Mouse (Mus musculus) fibroblast of lung, adult 2 months (primary cell): Measurements from ENCODE around the gene Ttc39b.
"Not testable (repeated sequence)": the region's sequence is repeated elsewhere in the genome, so short reads cannot be mapped to it uniquely, and the experiment has no call there.

Experiments used
- DNase-seq: peaks from one replicate; pipeline ENCODE4 v3.0.0-alpha.2; 2011; ENCODE audit warnings: low read depth

Gene Ttc39b

GRCm38 (mm10) chr4:83273616-83274050, 50.4 kb downstream of the Ttc39b start:
- no peak for DNase-seq

- DNase-seq, result no peak
Measured at GRCm38 (mm10) chr4:83272917-83273615, 51.0 kb downstream of the Ttc39b start.

GRCm38 (mm10) chr4:83270481-83270880, 53.6 kb downstream of the Ttc39b start:
- no peak for DNase-seq

- DNase-seq, result peak; percentile 33
Measured at GRCm38 (mm10) chr4:83269614-83270013, 54.4 kb downstream of the Ttc39b start.

GRCm38 (mm10) chr4:83265926-83266692, 57.9 kb downstream of the Ttc39b start:
- DNase-seq, result no peak

GRCm38 (mm10) chr4:83264832-83265231, 59.2 kb downstream of the Ttc39b start:
- no peak for DNase-seq

GRCm38 (mm10) chr4:83261998-83262397, 62.1 kb downstream of the Ttc39b start:
- no peak for DNase-seq

GRCm38 (mm10) chr4:83259690-83260089, 64.4 kb downstream of the Ttc39b start:
- no peak for DNase-seq

GRCm38 (mm10) chr4:83258273-83258672, 65.8 kb downstream of the Ttc39b start:
- DNase-seq, result no peak

- no peak for DNase-seq
Measured at GRCm38 (mm10) chr4:83257279-83258260, 66.5 kb downstream of the Ttc39b start.

GRCm38 (mm10) chr4:83256779-83257178, 67.3 kb downstream of the Ttc39b start:
- DNase-seq, result peak; percentile 47

- no peak for DNase-seq
Measured at GRCm38 (mm10) chr4:83254941-83255340, 69.1 kb downstream of the Ttc39b start.

GRCm38 (mm10) chr4:83253679-83254078, 70.4 kb downstream of the Ttc39b start:
- DNase-seq, result no peak

- DNase-seq, result no peak
Measured at GRCm38 (mm10) chr4:83243706-83244105, 80.3 kb downstream of the Ttc39b start.

GRCm38 (mm10) chr4:83241630-83242029, 82.4 kb downstream of the Ttc39b start:
- no peak for DNase-seq

GRCm38 (mm10) chr4:83237656-83238055, 86.4 kb downstream of the Ttc39b start:
- DNase-seq, result no peak

GRCm38 (mm10) chr4:83235304-83235703, 88.8 kb downstream of the Ttc39b start:
- DNase-seq, result not testable (repeated sequence)

GRCm38 (mm10) chr4:83234739-83235138, 89.3 kb downstream of the Ttc39b start:
- DNase-seq, result peak; percentile 38

GRCm38 (mm10) chr4:83234132-83234531, 89.9 kb downstream of the Ttc39b start:
- no peak for DNase-seq

- no peak for DNase-seq
Measured at GRCm38 (mm10) chr4:83233181-83234123, 90.6 kb downstream of the Ttc39b start.

GRCm38 (mm10) chr4:83232315-83232880, 91.7 kb downstream of the Ttc39b start:
- DNase-seq, result no peak
